Mouse (Mus musculus): ENCODE measurements at regions not wholly inside any gene's neighbourhood (a gene's known extent, or its start where the extent isn't known, plus 50 kb on each side); places are given as distances from the start of the nearest gene placed in this dataset.

DNA sequence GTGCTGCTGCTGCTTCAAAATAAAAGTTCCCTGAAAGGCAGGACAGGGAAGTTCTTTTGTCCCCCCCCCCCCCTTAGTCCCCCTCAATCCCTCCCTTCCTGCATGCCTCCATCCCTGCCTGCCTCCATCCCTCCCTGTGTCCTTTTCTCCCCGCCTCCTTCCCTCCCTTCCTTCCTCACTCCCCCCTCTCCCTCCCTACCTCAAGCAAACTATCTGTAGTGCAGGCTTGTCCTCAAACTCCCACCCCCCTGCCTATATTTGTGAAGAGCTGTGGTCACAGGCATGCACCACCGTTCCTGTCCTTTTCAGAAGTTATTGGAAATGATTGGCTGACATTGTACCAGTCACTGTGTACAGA, 1127.1 kb upstream of the Gulo start:
- DNase-seq = no peak

GRCm38 (mm10) chr14:67135221-67136140, 1126.5 kb upstream of the Gulo start:
- DNase-seq = no peak

- no peak for DNase-seq
These were observed 1124.2 kb upstream of the Gulo start for GRCm38 (mm10) chr14:67133221-67133620.

DNA sequence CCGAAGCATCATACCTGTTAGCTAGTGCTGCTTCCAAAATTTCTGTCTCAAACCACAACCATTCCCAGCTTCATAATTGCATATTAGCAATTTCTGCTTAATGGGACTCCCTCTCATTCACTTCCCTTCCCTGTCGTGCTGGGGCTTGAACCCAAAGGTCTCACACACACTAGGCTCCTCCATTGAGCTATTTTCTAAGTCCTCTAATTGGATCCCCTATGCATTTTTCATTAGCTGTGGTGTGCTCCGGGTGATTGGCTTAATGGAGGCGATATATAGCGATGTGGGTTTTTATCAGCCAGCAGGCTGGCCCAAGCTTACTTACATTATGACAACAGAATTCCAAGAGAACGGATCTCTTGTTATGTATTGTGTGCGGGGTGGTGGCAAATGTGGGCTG, 1118.1 kb upstream of the Gulo start:
- no peak for DNase-seq

GRCm38 (mm10) chr14:67126254-67126653, 1117.2 kb upstream of the Gulo start:
- DNase-seq = no peak

GRCm38 (mm10) chr14:67123300-67123699, 1114.3 kb upstream of the Gulo start:
- DNase-seq = no peak

Data from thymus, postnatal 4 days (tissue).